Mouse (Mus musculus): Measurements from ENCODE around the gene Mipol1.

- TF ChIP-seq CTCF (IDR thresholded peaks at IDR 0.05) (no peak), POLR2A (IDR thresholded peaks at IDR 0.05; ENCODE audit: insufficient read depth, low read depth, low read length) (no peak)
Observed at GRCm38 (mm10) chr12:57538588-57539550, 308.6 kb downstream of the Mipol1 start.

Measured in heart, adult 2 months (tissue).